Mouse (Mus musculus) embryo, embryonic 10 days (tissue): ENCODE measurements around the gene Cd3g.

ENCODE experiments used
- DNase-seq: peaks from one replicate; pipeline ENCODE4 v3.0.0-alpha.2; 2015; ENCODE audit warnings: low spot score

The Cd3g gene

GRCm38 (mm10) chr9:44980242-44980641 is at the start of gene Cd3g:
Cd3g (minus strand) TSS chr9:44980431.
- DNase-seq: no peak

DNA sequence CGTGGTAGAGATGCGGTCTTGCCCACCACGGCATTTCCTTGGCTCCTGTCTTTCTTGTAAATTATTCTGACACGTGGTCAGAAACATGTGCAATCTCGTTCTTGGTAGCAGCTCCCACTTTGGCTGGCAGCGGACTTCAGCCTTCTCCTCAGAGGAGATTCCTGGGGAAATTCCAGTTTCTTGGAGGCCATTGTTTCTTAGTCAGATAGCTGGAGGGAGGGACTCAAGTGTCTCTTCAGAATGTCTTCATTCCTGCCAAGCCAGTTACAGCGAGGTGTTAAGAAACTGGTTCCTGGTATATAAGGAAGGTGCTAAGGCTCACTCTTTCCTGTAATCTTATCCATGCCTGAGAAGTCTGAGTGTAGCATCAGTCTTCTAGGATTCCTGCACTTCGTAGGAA is 47.1 kb upstream of the Cd3g start:
- no peak for DNase-seq

DNA sequence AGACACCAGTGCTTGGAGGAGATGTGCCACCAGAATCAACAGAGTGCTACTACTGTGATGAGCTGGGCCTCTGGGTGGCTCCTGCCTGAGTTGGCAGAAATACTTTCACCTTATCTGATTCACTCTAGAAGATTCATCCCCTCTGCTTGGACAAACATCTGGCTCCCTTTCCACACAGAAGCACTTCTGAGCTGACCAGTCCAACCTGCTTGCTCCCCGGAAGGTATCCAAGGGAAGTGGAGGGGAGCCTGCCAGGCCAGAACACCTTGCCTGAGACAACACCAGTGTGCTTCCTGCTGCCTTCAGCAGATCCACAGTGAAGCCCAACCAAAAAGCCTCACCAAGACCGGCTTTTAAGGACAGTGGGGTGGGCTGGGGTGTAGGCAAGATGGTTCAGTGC is 44.0 kb upstream of the Cd3g start:
- no peak for DNase-seq

DNA sequence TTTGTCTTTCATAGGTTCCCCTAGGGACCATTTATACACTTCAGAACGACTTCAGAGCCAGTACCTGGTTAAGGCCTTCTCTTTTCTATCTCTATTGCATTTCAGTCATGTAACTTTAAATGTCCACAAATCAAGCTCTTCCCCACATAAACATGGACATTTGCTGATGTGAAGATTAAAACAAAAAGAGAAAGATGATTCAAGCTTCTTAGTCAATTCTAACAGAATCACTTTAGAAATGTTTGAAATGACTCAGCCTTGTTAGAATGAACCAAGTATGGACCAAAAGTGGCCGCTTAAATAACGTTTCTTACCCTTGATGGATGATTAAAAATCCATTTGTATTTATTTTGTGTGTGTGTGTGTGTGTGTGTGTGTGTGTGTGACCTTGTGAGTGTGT is 43.4 kb upstream of the Cd3g start:
- no peak for DNase-seq

DNA sequence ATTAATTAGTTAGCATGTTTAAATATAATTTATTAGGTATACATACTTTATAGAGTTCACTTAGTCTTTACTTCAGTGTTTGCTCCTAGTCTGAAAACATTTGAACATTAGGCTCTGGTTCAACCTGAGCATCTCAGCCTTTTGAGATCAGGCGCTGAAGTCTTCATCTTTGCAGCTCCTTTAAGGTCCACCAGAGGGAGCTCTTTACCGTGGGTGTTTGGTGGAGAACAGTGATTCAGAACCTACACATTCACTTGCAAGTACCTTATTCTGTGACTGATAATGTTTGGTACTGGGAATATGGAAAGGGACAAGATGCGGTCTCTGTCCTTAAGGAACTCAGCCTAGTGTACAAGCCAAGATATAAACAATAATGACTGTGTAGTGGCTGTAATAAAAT is 42.6 kb upstream of the Cd3g start:
- peak; percentile 73 for DNase-seq

- DNase-seq: no peak
Observed at GRCm38 (mm10) chr9:45018031-45018430, 37.8 kb upstream of the Cd3g start.

- no peak for DNase-seq
Observed at GRCm38 (mm10) chr9:45015841-45016240, 35.6 kb upstream of the Cd3g start.

GRCm38 (mm10) chr9:45014879-45015278 is 34.6 kb upstream of the Cd3g start:
- DNase-seq: no peak

- no peak for DNase-seq
Observed at GRCm38 (mm10) chr9:45011291-45011690, 31.1 kb upstream of the Cd3g start.

DNA sequence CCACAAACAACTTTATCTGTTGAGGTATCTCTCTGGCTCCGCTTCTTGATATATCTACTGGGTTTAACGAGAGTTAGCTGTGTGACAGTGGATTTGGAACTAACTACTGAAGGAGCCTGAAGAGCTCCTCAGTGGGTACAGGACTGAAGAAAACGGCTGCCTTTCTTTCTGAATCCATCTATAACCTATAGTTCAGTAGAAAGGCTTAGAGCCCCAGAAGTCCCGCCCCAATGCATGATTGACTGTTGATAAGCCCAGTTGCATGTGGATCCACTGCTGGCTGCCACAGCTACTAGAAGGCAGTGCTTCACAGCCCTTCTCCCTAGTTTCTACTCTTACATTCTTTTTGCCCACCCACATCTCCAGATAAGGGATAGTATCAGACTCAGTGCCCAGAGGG is 30.2 kb upstream of the Cd3g start:
- no peak for DNase-seq

GRCm38 (mm10) chr9:45009180-45010078 is 29.2 kb upstream of the Cd3g start, which contains the start of gene Cd3e:
Cd3e (minus strand) TSS chr9:45009627.
- no peak for DNase-seq

- no peak for DNase-seq
Observed at GRCm38 (mm10) chr9:45008342-45008741, 28.1 kb upstream of the Cd3g start.

- no peak for DNase-seq
Observed at GRCm38 (mm10) chr9:45007404-45007803, 27.2 kb upstream of the Cd3g start.

DNA sequence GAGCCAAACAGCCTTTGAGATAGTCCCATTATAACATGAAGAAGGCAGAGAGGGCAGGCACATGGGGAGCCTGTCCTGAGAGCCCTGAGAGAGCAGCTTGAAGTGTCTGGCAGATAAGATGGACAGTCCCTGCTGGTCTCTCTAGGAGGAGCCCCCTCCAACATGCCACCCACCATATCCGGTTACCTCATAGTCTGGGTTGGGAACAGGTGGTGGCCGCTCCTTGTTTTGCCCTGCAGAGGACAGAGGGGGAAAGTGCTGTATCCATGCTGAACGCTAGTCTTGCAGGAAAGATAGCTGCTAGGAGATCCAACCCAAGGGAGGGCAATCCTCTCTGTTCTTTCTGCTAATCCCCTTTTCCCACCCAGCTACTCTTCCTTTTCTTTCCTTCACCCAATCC is 20.0 kb upstream of the Cd3g start:
- DNase-seq: no peak

- no peak for DNase-seq
Observed at GRCm38 (mm10) chr9:44999776-45000175, 19.5 kb upstream of the Cd3g start.

DNA sequence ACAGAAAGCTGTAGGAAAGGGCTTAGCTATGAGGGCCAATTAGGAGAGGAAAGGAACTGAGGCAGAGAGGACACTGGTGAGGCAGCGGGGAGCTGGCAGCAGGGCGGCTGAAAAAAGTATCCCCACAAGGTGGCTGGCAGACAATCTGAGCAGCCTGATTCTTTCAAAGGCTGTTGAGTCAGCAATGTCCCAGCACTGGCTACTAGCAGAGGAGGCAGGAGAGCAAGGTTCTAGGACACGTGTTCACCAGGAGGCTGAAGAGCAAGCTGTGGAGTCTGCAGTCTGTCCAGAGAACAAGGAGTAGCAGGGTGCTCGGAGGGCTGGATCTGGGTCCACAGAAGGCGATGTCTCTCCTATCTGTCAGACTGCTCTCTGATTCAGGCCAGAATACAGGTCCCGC is 18.9 kb upstream of the Cd3g start:
- DNase-seq: no peak

DNA sequence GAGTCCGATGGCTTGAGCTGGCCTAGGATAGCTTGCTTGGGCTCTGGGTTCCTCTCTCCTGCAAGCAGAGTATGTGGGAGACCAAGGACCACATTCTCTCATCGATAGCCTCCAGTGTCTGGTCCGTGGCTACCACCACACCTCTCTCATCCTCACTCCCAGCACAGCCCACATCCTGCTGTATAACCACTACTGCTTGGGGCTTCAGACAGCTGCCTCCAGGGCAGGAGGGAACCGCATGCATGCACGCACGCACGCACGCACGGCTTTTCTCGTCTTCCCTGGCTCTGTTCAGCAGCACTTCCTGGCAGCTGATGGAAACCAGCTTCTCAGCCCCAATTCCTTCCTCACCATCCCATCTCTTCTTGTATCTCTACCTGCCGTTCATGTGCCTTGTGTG is 17.9 kb upstream of the Cd3g start:
- DNase-seq: no peak

GRCm38 (mm10) chr9:44996590-44996989 is 16.4 kb upstream of the Cd3g start:
- no peak for DNase-seq

DNA sequence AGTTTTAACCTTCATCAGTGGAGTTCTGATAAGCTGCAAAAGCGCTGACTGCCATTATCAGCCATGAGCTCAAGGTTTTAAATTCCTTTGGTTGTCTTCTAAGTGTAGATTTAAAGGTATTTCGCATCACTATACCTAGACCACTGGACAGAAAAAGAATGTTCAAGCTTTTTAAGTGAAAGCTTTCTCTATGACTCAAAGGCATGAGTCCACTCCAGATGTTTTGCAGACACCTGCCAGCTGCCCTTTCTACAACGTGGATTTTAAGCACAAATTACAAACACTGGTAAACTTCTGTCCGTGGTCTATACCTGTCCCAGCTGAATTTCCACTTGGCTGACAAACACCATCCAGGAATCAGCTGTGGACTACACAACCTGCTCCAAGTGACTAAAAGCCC is 14.7 kb upstream of the Cd3g start:
- no peak for DNase-seq

GRCm38 (mm10) chr9:44993268-44993667 is 13.0 kb upstream of the Cd3g start:
- DNase-seq: no peak

GRCm38 (mm10) chr9:44992271-44992670 is 12.0 kb upstream of the Cd3g start:
- no peak for DNase-seq

- DNase-seq: no peak
Observed at GRCm38 (mm10) chr9:44991821-44992220, 11.6 kb upstream of the Cd3g start.

DNA sequence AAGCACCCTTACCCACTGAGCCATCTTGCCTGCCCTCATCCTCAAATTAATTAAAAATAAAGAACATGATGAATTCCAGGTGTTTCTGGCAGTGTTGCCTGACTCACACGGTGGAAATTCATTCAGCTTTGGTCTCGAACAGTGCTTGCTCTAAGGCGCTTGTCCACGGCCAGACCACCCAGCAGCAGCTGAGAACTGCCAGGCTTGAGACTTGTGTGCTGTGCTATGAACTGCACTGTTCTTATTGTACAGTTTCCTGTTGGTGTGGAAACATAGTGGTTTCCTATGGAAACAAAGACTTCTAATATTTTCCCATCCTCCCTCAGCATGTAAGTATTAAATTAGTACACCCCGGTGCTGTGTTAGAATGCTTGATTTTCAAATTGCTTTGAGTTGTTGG is 6.7 kb upstream of the Cd3g start:
- DNase-seq: no peak

DNA sequence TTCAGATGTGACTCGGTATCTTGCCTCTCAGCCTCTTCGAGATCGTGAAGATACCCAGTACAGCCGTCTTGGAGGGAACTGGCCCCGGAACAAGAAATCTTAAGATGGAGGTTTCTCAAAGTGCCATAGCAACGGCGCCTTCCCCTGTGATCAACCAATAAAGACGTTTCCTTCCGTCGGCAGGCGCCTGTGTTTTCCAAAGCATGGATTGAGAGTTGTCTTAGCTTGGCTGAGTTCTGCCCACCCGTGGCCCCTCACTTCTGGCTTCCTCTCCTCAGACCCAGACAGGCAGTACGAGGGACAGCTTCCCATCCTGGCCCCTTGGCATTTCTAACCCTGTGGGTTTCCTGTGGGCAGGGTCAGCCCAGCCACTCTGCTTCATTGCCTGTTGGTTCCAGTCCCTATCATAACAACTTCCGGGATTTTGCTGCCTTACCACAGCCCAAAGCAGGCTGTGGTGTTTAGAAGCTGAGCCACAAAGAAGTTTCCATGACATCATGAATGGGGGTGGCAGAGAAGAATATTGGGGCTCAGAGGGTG is 6.1 kb upstream of the Cd3g start:
- no peak for DNase-seq
